Comparison of ENCODE assay signal across 9 mouse cellular contexts in genomic region chr11:98925265-98925721, GRCm38 (mm10). TPM values are rescaled to one million over a fixed set of nuclear protein-coding genes. Genes with fewer than 3 reads are reported as not detected.
DNase-seq lines count a peak whose midpoint lies in the region; ATAC-seq and TF ChIP-seq lines count a peak whose summit lies in the region.
"Had no signal": no experiment of that assay in that cellular context is flagged by ENCODE, and none has a peak within 500 bp of the region (broad histone marks: within the 10 kb centered on the region; RNA-seq: fewer than 3 reads in every experiment).

No protein-coding gene starts in this region.

- H3K27ac ChIP-seq in hindbrain, embryonic 16.5 days (ENCODE audit: low read depth, low read length), result peak overlapping the region; percentile 68; the same call in 1 of the 2 replicates
- peak overlapping the region; percentile 97 for H3K27ac ChIP-seq in lung, embryonic 16.5 days (ENCODE audit: low read length)
- H3K27ac ChIP-seq in stomach, postnatal 0 days (replicated peaks), result peak overlapping the region; percentile 88

- H3K36me3 ChIP-seq in hindbrain, embryonic 16.5 days (ENCODE audit: control insufficient read depth, insufficient read depth, low read length), result no peaks in the 10 kb centered on the region
- 0 out of 2 replicates have a peak, but pooled peaks cover 4% of the 10 kb centered on the region for H3K36me3 ChIP-seq in lung, embryonic 16.5 days (ENCODE audit: control insufficient read depth, insufficient read depth, low read length)
- no peaks in the 10 kb centered on the region for H3K36me3 ChIP-seq in stomach, postnatal 0 days (ENCODE audit: control insufficient read depth, insufficient read depth, low read length)

- peak overlapping the region; percentile 11; the same call in 1 of the 2 replicates for H3K4me2 ChIP-seq in hindbrain, embryonic 16.5 days (ENCODE audit: low read length)
- H3K4me2 ChIP-seq in lung, embryonic 16.5 days (ENCODE audit: low read depth, low read length), result peak overlapping the region; percentile 46
- peak overlapping the region; percentile 29 for H3K4me2 ChIP-seq in stomach, postnatal 0 days (replicated peaks; ENCODE audit: low read depth)

- no peak for TF ChIP-seq CTCF in stomach, postnatal 0 days (IDR thresholded peaks at IDR 0.05; ENCODE audit: low read depth)

- DNase-seq in adrenal gland, postnatal 10 days, result peak; percentile 72
- no peak for DNase-seq in adrenal gland, adult 8-10 months
- DNase-seq in thymus, postnatal 4 days, result peak; percentile 41
- DNase-seq in thymus, postnatal 10 days (ENCODE audit: low spot score in 2 of 2), result no peak
- DNase-seq in stomach, postnatal 0 days (ENCODE audit: low spot score), result peak; percentile 55
- no peak for DNase-seq in layer of hippocampus, postnatal 14 days (ENCODE audit: low spot score in 2 of 2)

- no peaks in the 10 kb centered on the region for H3K9me3 ChIP-seq in hindbrain, embryonic 16.5 days (ENCODE audit: control insufficient read depth, low read length)
- no peaks in the 10 kb centered on the region for H3K9me3 ChIP-seq in lung, embryonic 16.5 days (ENCODE audit: control insufficient read depth, low read length)
- no peaks in the 10 kb centered on the region for H3K9me3 ChIP-seq in stomach, postnatal 0 days (ENCODE audit: control insufficient read depth, low read length)

- TF ChIP-seq EP300 in stomach, postnatal 0 days (optimal IDR thresholded peaks at IDR 0.05), result no peak

- no peak overlapping the region for H3K9ac ChIP-seq in hindbrain, embryonic 16.5 days (ENCODE audit: low read depth, low read length)
- peak overlapping the region; percentile 46 for H3K9ac ChIP-seq in lung, embryonic 16.5 days (ENCODE audit: low read length)
- H3K9ac ChIP-seq in stomach, postnatal 0 days (ENCODE audit: low read length), result no peak overlapping the region

- no peak overlapping the region for H3K4me3 ChIP-seq in hindbrain, embryonic 16.5 days (ENCODE audit: low read length)
- no peak overlapping the region for H3K4me3 ChIP-seq in lung, embryonic 16.5 days (ENCODE audit: low read length)
- H3K4me3 ChIP-seq in stomach, postnatal 0 days (ENCODE audit: low read depth, low read length), result no peak overlapping the region

- no peaks in the 10 kb centered on the region for H3K27me3 ChIP-seq in hindbrain, embryonic 16.5 days (replicated peaks; ENCODE audit: control insufficient read depth, insufficient read depth, low read length)
- no peaks in the 10 kb centered on the region for H3K27me3 ChIP-seq in lung, embryonic 16.5 days (ENCODE audit: control insufficient read depth, insufficient read depth, low read depth, low read length)
- no peaks in the 10 kb centered on the region for H3K27me3 ChIP-seq in stomach, postnatal 0 days (ENCODE audit: control insufficient read depth, insufficient read depth, low read length)

- H3K4me1 ChIP-seq in hindbrain, embryonic 16.5 days (ENCODE audit: control insufficient read depth, insufficient read depth, low read depth, low read length), result peaks cover 56% of the 10 kb centered on the region
- H3K4me1 ChIP-seq in lung, embryonic 16.5 days (replicated peaks; ENCODE audit: control insufficient read depth, insufficient read depth, low read length), result peaks cover 67% of the 10 kb centered on the region
- peaks cover 32% of the 10 kb centered on the region for H3K4me1 ChIP-seq in stomach, postnatal 0 days (replicated peaks; ENCODE audit: control insufficient read depth, insufficient read depth)

- 0 out of 2 replicates have a peak, but pooled peaks have one; percentile 28 for ATAC-seq in hindbrain, embryonic 16.5 days
- ATAC-seq in lung, embryonic 16.5 days (ENCODE audit: low read depth), result peak; percentile 57
- no peak for ATAC-seq in stomach, postnatal 0 days (ENCODE audit: low FRiP score, low TSS enrichment)

- 7% methylated on average over 10 of the region's 10 CpGs for WGBS in hindbrain, embryonic 16.5 days
- WGBS in lung, embryonic 16.5 days, result 12% methylated on average over 10 of the region's 10 CpGs
- 4% methylated on average over 10 of the region's 10 CpGs for WGBS in stomach, postnatal 0 days

RNA-seq across cellular contexts. Expression of gene Rara, which starts 2.3 kb away (rescaled TPM):
- total RNA-seq in adrenal gland, postnatal 10 days (2021), result 10 to 100 TPM; 26.2 to 34.7 TPM
- total RNA-seq in adrenal gland, adult 8-10 months (2022), result 10 to 100 TPM; 21.3 to 36.8 (median 30.8) TPM
- 12.1 and 16.7 TPM in 2 replicates for polyA plus RNA-seq in hindbrain, embryonic 16.5 days (2015; fragmentation: Nextera tagmentation; extraction: Ambion mirVana)
- 35.4 and 37.2 TPM in 2 replicates for polyA plus RNA-seq in lung, embryonic 16.5 days (2015; fragmentation: Nextera tagmentation; extraction: Ambion mirVana)
- 20.1 and 25.9 TPM in 2 replicates for polyA plus RNA-seq in stomach, postnatal 0 days (2015; fragmentation: Nextera tagmentation; extraction: Ambion mirVana)
- total RNA-seq in layer of hippocampus, postnatal 14 days (2021), result 10 to 100 TPM; 20.2 to 20.3 TPM

RNA-seq across cellular contexts. Expression of gene Cdc6, which starts 17.7 kb away (rescaled TPM):
- total RNA-seq in adrenal gland, postnatal 10 days (2021), result 1 to 10 TPM; 3.8 to 6.5 TPM
- under 1 TPM; 0.20 to 0.95 (median 0.72) TPM for total RNA-seq in adrenal gland, adult 8-10 months (2022)
- polyA plus RNA-seq in hindbrain, embryonic 16.5 days (2015; fragmentation: Nextera tagmentation; extraction: Ambion mirVana), result 4.6 and 6.3 TPM in 2 replicates
- 34.0 and 38.3 TPM in 2 replicates for polyA plus RNA-seq in lung, embryonic 16.5 days (2015; fragmentation: Nextera tagmentation; extraction: Ambion mirVana)
- polyA plus RNA-seq in stomach, postnatal 0 days (2015; fragmentation: Nextera tagmentation; extraction: Ambion mirVana), result 6.6 and 7.0 TPM in 2 replicates
- under 1 TPM; 0.81 to 0.97 TPM for total RNA-seq in layer of hippocampus, postnatal 14 days (2021)

RNA-seq across cellular contexts. Expression of gene Gjd3, which starts 57.5 kb away (rescaled TPM):
- total RNA-seq in adrenal gland, postnatal 10 days (2021), result under 1 TPM; 0.45 to 0.73 TPM
- total RNA-seq in adrenal gland, adult 8-10 months (2022), result not detected
- polyA plus RNA-seq in hindbrain, embryonic 16.5 days (2015; fragmentation: Nextera tagmentation; extraction: Ambion mirVana), result 2.0 and 3.0 TPM in 2 replicates
- polyA plus RNA-seq in lung, embryonic 16.5 days (2015; fragmentation: Nextera tagmentation; extraction: Ambion mirVana), result 0.31 TPM in 1 of 2 replicates, not detected in the other
- 1.9 and 2.1 TPM in 2 replicates for polyA plus RNA-seq in stomach, postnatal 0 days (2015; fragmentation: Nextera tagmentation; extraction: Ambion mirVana)
- 1 to 10 TPM; 2.2 TPM for total RNA-seq in layer of hippocampus, postnatal 14 days (2021)
- polyA plus RNA-seq: C2C12 had no signal

Comparison
In these comparisons a context has a peak if more than half of its experiments do, and no peak if none do; other contexts are left out.
1. DNase-seq: peak in adrenal gland, postnatal 10 days (single experiment), thymus, postnatal 4 days (single experiment) and stomach, postnatal 0 days (single experiment); none in adrenal gland, adult 8-10 months (single experiment), thymus, postnatal 10 days (0 of 2) and layer of hippocampus, postnatal 14 days (0 of 2).
2. Peak in every context shown above with its lines, with median percentiles within 50 percentile points of each other: H3K27ac ChIP-seq and H3K4me2 ChIP-seq.